Mouse (Mus musculus): Measurements from ENCODE around the gene P2rx4. TPM values are rescaled to one million over a fixed set of nuclear protein-coding genes. Genes with fewer than 3 reads are reported as not detected.

The P2rx4 gene
- polyA plus RNA-seq, 1 experiment from 2014 or later: 15.7 TPM

GRCm38 (mm10) chr5:122755620-122756019 lies 48.3 kb downstream of the P2rx4 start:
- 96% methylated on average over 4 of the region's 4 CpGs for WGBS
- H3K36me3 ChIP-seq (ENCODE audit: insufficient read depth): peaks cover 50% of the 10 kb centered on the region
- H3K4me1 ChIP-seq (ENCODE audit: insufficient read depth): no peaks in the 10 kb centered on the region
- no peak overlapping the region for H3K9ac ChIP-seq
- H3K4me2 ChIP-seq: no peak overlapping the region
- no peaks in the 10 kb centered on the region for H3K9me3 ChIP-seq (ENCODE audit: low read depth, low read length)
- H3K27me3 ChIP-seq (ENCODE audit: insufficient read depth, low read length): no peaks in the 10 kb centered on the region
- no peak overlapping the region for H3K4me3 ChIP-seq (ENCODE audit: low read depth, low read length)
- H3K27ac ChIP-seq (ENCODE audit: low read depth): no peak overlapping the region
- TF ChIP-seq CTCF (IDR thresholded peaks at IDR 0.05; ENCODE audit: low read depth): no peak
- ATAC-seq (ENCODE audit: insufficient read depth) (no peak), DNase-seq (no peak)

DNA sequence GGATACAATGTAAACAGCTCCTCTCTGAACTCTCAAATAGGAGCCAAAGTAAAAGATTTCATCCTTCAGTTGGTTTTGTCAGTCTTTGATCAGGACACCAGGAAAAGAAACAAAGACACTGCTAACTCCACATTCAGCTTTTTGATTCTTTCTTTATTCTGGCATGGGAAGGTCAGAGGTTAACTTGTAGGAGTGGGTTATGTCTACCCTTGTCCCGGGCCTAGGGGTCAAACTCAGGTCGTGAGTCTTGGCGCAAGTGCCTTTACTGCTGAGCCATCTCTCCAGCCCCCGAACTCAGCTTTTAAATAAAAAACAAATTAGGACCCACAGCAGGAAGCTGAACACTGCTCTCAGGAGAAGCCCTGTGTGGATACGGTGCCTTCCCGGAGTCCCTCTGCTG lies 48.8 kb downstream of the P2rx4 start:
- H3K27me3 ChIP-seq (ENCODE audit: insufficient read depth, low read length): no peaks in the 10 kb centered on the region
- H3K9ac ChIP-seq: no peak overlapping the region
- no peaks in the 10 kb centered on the region for H3K4me1 ChIP-seq (ENCODE audit: insufficient read depth)
- H3K4me3 ChIP-seq (ENCODE audit: low read depth, low read length): no peak overlapping the region
- peaks cover 50% of the 10 kb centered on the region for H3K36me3 ChIP-seq (ENCODE audit: insufficient read depth)
- H3K4me2 ChIP-seq: no peak overlapping the region
- H3K27ac ChIP-seq (ENCODE audit: low read depth): no peak overlapping the region
- no peak for DNase-seq
- ATAC-seq (ENCODE audit: insufficient read depth): no peak
- no peaks in the 10 kb centered on the region for H3K9me3 ChIP-seq (ENCODE audit: low read depth, low read length)
- WGBS: 64% methylated on average over 6 of the region's 6 CpGs
- TF ChIP-seq CTCF (IDR thresholded peaks at IDR 0.05; ENCODE audit: low read depth): no peak

DNA sequence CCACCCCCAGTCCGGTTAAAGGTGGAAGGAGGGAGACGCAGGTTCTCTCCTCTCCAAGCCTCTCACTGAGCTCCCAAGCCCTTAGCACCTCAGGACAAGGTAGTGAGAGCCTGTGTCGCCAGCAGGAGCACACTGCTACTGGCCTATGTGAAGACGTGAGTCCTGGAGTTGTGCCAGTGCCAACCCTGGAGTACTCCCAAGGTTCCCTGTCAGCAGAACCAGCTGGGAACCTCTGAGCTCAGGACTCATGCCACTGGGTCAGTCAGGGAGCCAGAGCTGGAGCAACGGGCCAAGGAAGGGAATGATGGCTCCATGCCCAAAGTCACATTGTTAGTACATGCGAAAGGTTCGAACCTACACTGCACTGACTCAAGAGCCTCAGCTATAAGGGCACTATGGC lies 49.3 kb downstream of the P2rx4 start:
- no peak overlapping the region for H3K9ac ChIP-seq
- no peak overlapping the region for H3K4me3 ChIP-seq (ENCODE audit: low read depth, low read length)
- 79% methylated on average over 7 of the region's 7 CpGs for WGBS
- no peak overlapping the region for H3K27ac ChIP-seq (ENCODE audit: low read depth)
- peaks cover 50% of the 10 kb centered on the region for H3K36me3 ChIP-seq (ENCODE audit: insufficient read depth)
- no peaks in the 10 kb centered on the region for H3K4me1 ChIP-seq (ENCODE audit: insufficient read depth)
- H3K27me3 ChIP-seq (ENCODE audit: insufficient read depth, low read length): no peaks in the 10 kb centered on the region
- TF ChIP-seq CTCF (IDR thresholded peaks at IDR 0.05; ENCODE audit: low read depth): no peak
- no peak for ATAC-seq (ENCODE audit: insufficient read depth)
- no peak for DNase-seq
- H3K9me3 ChIP-seq (ENCODE audit: low read depth, low read length): no peaks in the 10 kb centered on the region
- no peak overlapping the region for H3K4me2 ChIP-seq

- no peak overlapping the region; the same call in 1 of the 2 replicates for H3K4me3 ChIP-seq (ENCODE audit: low read depth, low read length)
- H3K4me2 ChIP-seq: peak overlapping the region; percentile 44
- DNase-seq (peak; percentile 63), ATAC-seq (ENCODE audit: insufficient read depth) (peak; percentile 42; the same call in 1 of the 2 replicates)
- peaks cover 13% of the 10 kb centered on the region; the same call in 1 of the 2 replicates for H3K36me3 ChIP-seq (ENCODE audit: insufficient read depth)
- H3K4me1 ChIP-seq (ENCODE audit: insufficient read depth): no peaks in the 10 kb centered on the region
- H3K27me3 ChIP-seq (ENCODE audit: insufficient read depth, low read length): no peaks in the 10 kb centered on the region
- whole genome bisulfite sequencing: 53% methylated on average over 29 of the region's 29 CpGs
- no peak for TF ChIP-seq CTCF (IDR thresholded peaks at IDR 0.05; ENCODE audit: low read depth)
- peak overlapping the region; percentile 81 for H3K27ac ChIP-seq (ENCODE audit: low read depth)
- 0 out of 2 replicates have a peak overlapping the region, but pooled peaks have one; percentile 23 for H3K9ac ChIP-seq
- H3K9me3 ChIP-seq (ENCODE audit: low read depth, low read length): no peaks in the 10 kb centered on the region
Measured at GRCm38 (mm10) chr5:122763271-122764031, 56.1 kb downstream of the P2rx4 start.

DNA sequence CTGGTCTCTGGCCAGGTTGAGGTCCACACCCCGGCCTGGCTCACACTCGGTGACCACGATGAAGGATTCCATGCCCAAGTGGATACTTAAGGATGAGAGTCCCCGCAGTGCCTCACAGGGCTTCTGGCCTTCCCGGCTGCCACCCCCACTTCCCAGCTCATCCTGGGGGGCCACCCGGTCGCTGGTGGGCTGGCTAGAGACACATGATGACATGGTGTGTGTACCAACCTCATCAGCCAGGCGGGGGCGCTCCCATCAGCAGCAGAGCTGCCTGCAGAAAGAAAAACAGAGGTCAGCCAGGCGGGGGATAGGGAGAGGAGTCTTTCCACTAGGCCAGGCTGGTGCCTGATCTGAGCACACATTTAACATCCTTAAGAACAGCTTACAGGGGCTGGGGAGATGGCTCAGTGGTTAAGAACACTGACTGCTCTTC lies 56.7 kb downstream of the P2rx4 start:
- 41% methylated on average over 10 of the region's 10 CpGs for WGBS
- Histone ChIP-seq H3K36me3 (ENCODE audit: insufficient read depth) (peaks cover 10% of the 10 kb centered on the region; the same call in 1 of the 2 replicates), H3K4me3 (ENCODE audit: low read depth, low read length) (no peak overlapping the region), H3K4me2 (peak overlapping the region; percentile 44), H3K9me3 (ENCODE audit: low read depth, low read length) (no peaks in the 10 kb centered on the region), H3K4me1 (ENCODE audit: insufficient read depth) (no peaks in the 10 kb centered on the region), H3K27ac (ENCODE audit: low read depth) (peak overlapping the region; percentile 81), H3K27me3 (ENCODE audit: insufficient read depth, low read length) (no peaks in the 10 kb centered on the region), H3K9ac (0 out of 2 replicates have a peak overlapping the region, but pooled peaks have one; percentile 23)
- peak; percentile 51 for TF ChIP-seq CTCF (IDR thresholded peaks at IDR 0.05; ENCODE audit: low read depth)
- peak; percentile 62 for DNase-seq
- ATAC-seq (ENCODE audit: insufficient read depth): no peak; the same call in 1 of the 2 replicates

GRCm38 (mm10) chr5:122767283-122767682 lies 59.9 kb downstream of the P2rx4 start:
- Histone ChIP-seq H3K4me1 (ENCODE audit: insufficient read depth) (0 out of 2 replicates have a peak, but pooled peaks cover 4% of the 10 kb centered on the region), H3K36me3 (ENCODE audit: insufficient read depth) (0 out of 2 replicates have a peak, but pooled peaks cover 6% of the 10 kb centered on the region), H3K9me3 (ENCODE audit: low read depth, low read length) (no peaks in the 10 kb centered on the region), H3K27ac (ENCODE audit: low read depth) (no peak overlapping the region), H3K4me2 (no peak overlapping the region), H3K9ac (no peak overlapping the region), H3K4me3 (ENCODE audit: low read depth, low read length) (no peak overlapping the region), H3K27me3 (ENCODE audit: insufficient read depth, low read length) (no peaks in the 10 kb centered on the region)
- TF ChIP-seq CTCF (IDR thresholded peaks at IDR 0.05; ENCODE audit: low read depth): no peak
- no peak for DNase-seq
- no peak for ATAC-seq (ENCODE audit: insufficient read depth)
- 92% methylated on average over 11 of the region's 11 CpGs for WGBS

DNA sequence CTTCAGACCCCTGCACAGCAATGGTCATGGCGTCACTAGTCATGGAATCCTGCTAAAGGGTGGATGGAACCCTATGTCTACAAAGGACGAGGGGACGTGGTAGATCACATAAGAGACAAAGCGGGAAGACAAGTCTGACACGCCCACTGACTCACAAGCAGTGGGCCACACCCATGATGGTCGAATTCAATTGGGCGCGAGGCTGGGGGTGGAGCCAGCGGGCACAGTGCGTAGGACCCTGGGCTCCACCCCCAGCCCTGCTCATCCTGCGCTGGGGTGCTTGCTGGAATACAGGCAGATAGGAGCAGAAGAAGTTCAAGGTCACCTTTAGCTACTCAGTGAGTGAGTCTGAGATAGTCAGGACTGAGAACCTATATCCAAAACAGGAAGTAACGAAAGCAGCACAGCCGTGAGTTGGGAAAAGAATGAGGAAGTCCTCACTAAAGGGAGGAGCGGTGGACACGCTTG lies 61.8 kb downstream of the P2rx4 start:
- 81% methylated on average over 15 of the region's 15 CpGs for WGBS

More for the DNA sequence above, 61.8 kb downstream of the P2rx4 start:
- Histone ChIP-seq H3K4me1 (ENCODE audit: insufficient read depth) (0 out of 2 replicates have a peak, but pooled peaks cover 4% of the 10 kb centered on the region), H3K4me3 (ENCODE audit: low read depth, low read length) (no peak overlapping the region), H3K27ac (ENCODE audit: low read depth) (no peak overlapping the region), H3K9ac (no peak overlapping the region), H3K36me3 (ENCODE audit: insufficient read depth) (0 out of 2 replicates have a peak, but pooled peaks cover 6% of the 10 kb centered on the region), H3K27me3 (ENCODE audit: insufficient read depth, low read length) (no peaks in the 10 kb centered on the region), H3K4me2 (no peak overlapping the region), H3K9me3 (ENCODE audit: low read depth, low read length) (no peaks in the 10 kb centered on the region)
- DNase-seq (no peak), ATAC-seq (ENCODE audit: insufficient read depth) (no peak)
- no peak for TF ChIP-seq CTCF (IDR thresholded peaks at IDR 0.05; ENCODE audit: low read depth)
